Mouse (Mus musculus) heart, adult 2 months (tissue): ENCODE measurements at regions not wholly inside any gene's neighbourhood (a gene's known extent, or its start where the extent isn't known, plus 50 kb on each side); places are given as distances from the start of the nearest gene placed in this dataset.

Experiments used
- DNase-seq, 2 experiments: peaks; one replicate each; pipeline ENCODE4 v3.0.0; 2021
- H3K27ac ChIP-seq: fragments of 200-600 bp; 2 replicates; pipeline ENCODE4 v1.8.1; 2022
- H3K27me3 ChIP-seq: fragments of 200-500 bp; 2 replicates; pipeline ENCODE4 v1.6.1; 2012; ENCODE audit warnings: mild to moderate bottlenecking, low read length, inconsistent platforms, mixed read lengths; ENCODE audit not compliant: control insufficient read depth, insufficient read depth
- H3K36me3 ChIP-seq: fragments of 200-500 bp; 2 replicates; pipeline ENCODE4 v1.6.1; 2012; ENCODE audit warnings: low read length, inconsistent platforms; ENCODE audit not compliant: control insufficient read depth, insufficient read depth
- H3K4me1 ChIP-seq: fragments of 200-500 bp; 2 replicates; pipeline ENCODE4 v1.6.1; 2011; ENCODE audit warnings: low read length; ENCODE audit not compliant: control insufficient read depth, insufficient read depth
- H3K4me3 ChIP-seq: fragments of 200-600 bp; 2 replicates; pipeline ENCODE4 v1.8.1; 2022
- H3K79me2 ChIP-seq: fragments of 200-500 bp; replicated peaks from 2 replicates; pipeline ENCODE4 v1.6.1; 2012; ENCODE audit warnings: mild to moderate bottlenecking, inconsistent platforms, low read length, moderate library complexity, mixed read lengths; ENCODE audit not compliant: control insufficient read depth, insufficient read depth
- H3K9ac ChIP-seq: fragments of 200-500 bp; 2 replicates; pipeline ENCODE4 v1.6.1; 2012; ENCODE audit warnings: low read depth, mild to moderate bottlenecking, control low read depth, inconsistent platforms, low read length, mixed read lengths
- POLR2A ChIP-seq: fragments of 200-500 bp; IDR thresholded peaks from 2 replicates; pipeline ENCODE4 v1.6.1; 2011; ENCODE audit warnings: mild to moderate bottlenecking, low read depth, low read length, control low read depth; ENCODE audit not compliant: insufficient read depth
- WGBS: fragments of 180-500 bp; shearing (Covaris S2); methylation state at CpG from one replicate; pipeline ENCODE4 v1.1.7; 2018; 5-methylcytosine and 5-hydroxymethylcytosine counted together
- intact Hi-C: fragments of 180-260 bp; cut with DNase I; formaldehyde crosslinking; loops from one replicate; pipeline ENCODE4 v1.15.1; 2025

- TF ChIP-seq POLR2A: no peak
- Histone ChIP-seq H3K9ac (no peak overlapping the region), H3K27me3 (no peaks in the 10 kb centered on the region), H3K4me1 (no peaks in the 10 kb centered on the region; the same call in 1 of the 2 replicates), H3K79me2 (no peaks in the 10 kb centered on the region), H3K4me3 (no peak overlapping the region), H3K27ac (peak overlapping the region; percentile 17; the same call in 1 of the 2 replicates), H3K36me3 (no peaks in the 10 kb centered on the region)
- intact Hi-C loops: loop anchor here (5.0 kb wide), 1 partner anchor 443 kb away; no protein-coding TSS in a partner anchor
- 63% methylated on average over 5 of the region's 5 CpGs for WGBS
- no peak for DNase-seq
Observed at GRCm38 (mm10) chrX:105710676-105711241, 53.3 kb upstream of the Fgf16 start.
